Mouse (Mus musculus) frontal cortex, postnatal 10 days (tissue): ENCODE measurements around the gene Rnf220.
A peak's percentile ranks its signal among the peaks of the same experiment; 100 is the strongest.

Experiments
- DNase-seq, 2 experiments: peaks; one replicate each; pipeline ENCODE4 v3.0.0; 2022; ENCODE audit warnings: low spot score in 2 of 2, mixed read lengths in 1 of 2

Gene Rnf220

GRCm38 (mm10) chr4:117438064-117438463 is 58.8 kb downstream of the Rnf220 start:
- no peak for DNase-seq

- DNase-seq = no peak
Measured at GRCm38 (mm10) chr4:117436995-117437660, 59.7 kb downstream of the Rnf220 start.

GRCm38 (mm10) chr4:117434336-117434735 is 62.5 kb downstream of the Rnf220 start:
- DNase-seq = no peak

- no peak for DNase-seq
Measured at GRCm38 (mm10) chr4:117429604-117430003, 67.2 kb downstream of the Rnf220 start.

- DNase-seq = no peak
Measured at GRCm38 (mm10) chr4:117427540-117427939, 69.3 kb downstream of the Rnf220 start.

- DNase-seq = no peak
Measured at GRCm38 (mm10) chr4:117421077-117421476, 75.8 kb downstream of the Rnf220 start.

GRCm38 (mm10) chr4:117416827-117417226 is 80.0 kb downstream of the Rnf220 start:
- no peak for DNase-seq

- DNase-seq = no peak
Measured at GRCm38 (mm10) chr4:117410049-117410410, 86.8 kb downstream of the Rnf220 start.

GRCm38 (mm10) chr4:117409144-117410048 is 87.5 kb downstream of the Rnf220 start:
- DNase-seq = peak in 1 of 2 experiments; percentile 17

- no peak for DNase-seq
Measured at GRCm38 (mm10) chr4:117407945-117408344, 88.9 kb downstream of the Rnf220 start.

GRCm38 (mm10) chr4:117405999-117406398 is 90.9 kb downstream of the Rnf220 start:
- no peak for DNase-seq

GRCm38 (mm10) chr4:117405211-117405610 is 91.6 kb downstream of the Rnf220 start:
- no peak for DNase-seq

GRCm38 (mm10) chr4:117403411-117403810 is 93.4 kb downstream of the Rnf220 start:
- no peak for DNase-seq

GRCm38 (mm10) chr4:117397128-117397527 is 99.7 kb downstream of the Rnf220 start:
- no peak for DNase-seq

GRCm38 (mm10) chr4:117393027-117393426 is 103.8 kb downstream of the Rnf220 start:
- no peak for DNase-seq

GRCm38 (mm10) chr4:117392391-117392790 is 104.5 kb downstream of the Rnf220 start:
- DNase-seq = no peak

- DNase-seq = no peak
Measured at GRCm38 (mm10) chr4:117391966-117392365, 104.9 kb downstream of the Rnf220 start.

GRCm38 (mm10) chr4:117390850-117391795 is 105.7 kb downstream of the Rnf220 start:
- DNase-seq = no peak

GRCm38 (mm10) chr4:117389264-117390054 is 107.4 kb downstream of the Rnf220 start:
- DNase-seq = no peak

- no peak for DNase-seq
Measured at GRCm38 (mm10) chr4:117385247-117385646, 111.6 kb downstream of the Rnf220 start.

GRCm38 (mm10) chr4:117381846-117382245 is 115.0 kb downstream of the Rnf220 start:
- DNase-seq = no peak
